Mouse (Mus musculus): ENCODE measurements around the gene Sco2.

DNA sequence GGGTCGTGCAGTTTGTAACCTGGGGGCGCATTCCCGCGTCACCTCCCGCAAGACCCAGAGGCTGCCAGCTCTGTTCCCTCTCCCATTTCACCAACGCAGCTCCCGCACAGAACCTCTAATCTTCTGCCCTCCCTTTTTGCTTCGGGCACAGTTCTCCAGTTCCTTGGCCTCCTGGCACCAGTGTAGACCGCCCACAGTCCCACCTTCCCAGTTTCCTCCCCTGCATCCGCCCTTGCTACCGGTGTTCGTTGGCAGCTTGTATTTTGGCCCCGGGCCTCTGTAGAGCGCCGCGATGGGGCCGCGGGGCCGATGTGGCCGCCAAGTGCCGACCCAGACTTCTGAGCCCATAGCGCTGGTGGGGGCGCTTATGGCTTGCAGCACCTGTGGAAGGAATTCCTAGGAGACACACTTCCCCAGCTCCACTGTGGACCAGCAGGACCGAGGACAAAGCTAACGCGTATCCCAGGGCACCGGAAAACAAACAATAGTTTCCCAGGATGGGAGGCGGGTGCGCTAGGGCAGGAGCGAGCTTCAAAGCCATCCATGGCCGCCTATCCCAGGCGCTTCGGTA is 5.3 kb upstream of the Sco2 start, which contains the start of gene Odf3b:
- no peak for TF ChIP-seq ZKSCAN1 (IDR thresholded peaks at IDR 0.05; ENCODE audit: borderline replicate concordance, low read depth, low read length)
- TF ChIP-seq GABPA (IDR thresholded peaks at IDR 0.05; ENCODE audit: insufficient replicate concordance, low read depth, low read length), result no peak
- TF ChIP-seq CTCF (conservative IDR thresholded peaks at IDR 0.05 in 1 of 2, IDR thresholded peaks at IDR 0.05 in 1 of 2; ENCODE audit: low read depth in 2 of 2, low read length in 2 of 2), result no peak
- no peak for TF ChIP-seq POLR2A (IDR thresholded peaks at IDR 0.05; ENCODE audit: low read depth, low read length)
- no peak for TF ChIP-seq ETS1 (conservative IDR thresholded peaks at IDR 0.05; ENCODE audit: low read depth, low read length)
